Mouse (Mus musculus) c-Kit-positive CD71-negative TER-119-negative erythroid progenitor cells, embryonic 14.5 days (primary cell): ENCODE results near the gene Capn15.

Experiments
- DNase-seq: peaks from one replicate; pipeline ENCODE4 v3.0.0-alpha.2; 2013; ENCODE audit warnings: low read depth

The Capn15 gene

DNA sequence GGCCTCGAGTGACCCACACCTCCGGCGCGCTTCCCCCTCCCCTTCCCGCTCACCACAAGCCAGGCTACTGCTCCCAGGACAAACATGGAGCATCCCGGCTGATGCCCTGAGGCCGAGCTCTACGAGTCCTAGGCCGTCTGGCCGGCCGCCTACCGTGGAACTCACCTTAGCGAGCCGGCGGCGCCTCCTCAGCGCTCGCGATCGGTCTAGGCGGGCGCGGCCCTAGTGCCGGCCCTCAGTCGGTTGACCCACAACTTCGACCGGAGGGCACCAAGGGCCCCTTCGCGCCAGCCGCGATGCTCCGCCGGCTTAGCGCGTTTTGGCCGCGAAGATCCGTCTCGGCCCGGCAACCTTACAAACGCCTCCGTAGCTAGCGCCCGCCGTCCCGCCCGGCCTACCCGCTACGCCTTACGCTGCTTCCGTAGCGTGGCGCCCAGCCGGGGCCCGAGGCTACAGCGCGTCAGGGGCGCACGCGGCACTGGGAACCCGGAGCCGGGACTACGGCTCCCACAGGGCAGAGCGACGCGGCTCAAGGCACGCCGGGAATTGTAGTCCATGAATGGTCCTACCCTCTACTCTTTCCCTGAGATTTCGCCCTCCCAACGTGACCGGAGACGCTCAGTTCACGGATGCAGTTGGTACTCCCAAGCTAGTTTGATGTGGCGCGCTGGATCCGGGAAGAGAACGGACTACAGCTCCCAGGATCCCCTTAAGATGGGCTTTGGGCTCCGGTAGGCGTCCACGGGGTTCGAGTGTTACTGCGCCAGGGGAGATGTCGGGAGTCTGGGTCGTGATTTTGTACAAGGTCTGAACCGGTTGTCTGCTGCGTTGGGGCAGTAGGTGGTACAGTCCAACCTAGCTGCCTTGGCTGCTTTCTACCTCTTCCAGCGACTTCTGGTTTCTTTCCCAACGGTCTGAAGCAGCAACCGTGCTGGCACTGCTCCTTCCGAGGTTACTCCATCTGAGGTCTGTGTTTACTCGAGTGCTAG is at the start of gene Capn15:
Gene Capn15, minus strand, starts transcription at position 491 of the 989 bp plus-strand sequence.
- peak; percentile 79 for DNase-seq

DNA sequence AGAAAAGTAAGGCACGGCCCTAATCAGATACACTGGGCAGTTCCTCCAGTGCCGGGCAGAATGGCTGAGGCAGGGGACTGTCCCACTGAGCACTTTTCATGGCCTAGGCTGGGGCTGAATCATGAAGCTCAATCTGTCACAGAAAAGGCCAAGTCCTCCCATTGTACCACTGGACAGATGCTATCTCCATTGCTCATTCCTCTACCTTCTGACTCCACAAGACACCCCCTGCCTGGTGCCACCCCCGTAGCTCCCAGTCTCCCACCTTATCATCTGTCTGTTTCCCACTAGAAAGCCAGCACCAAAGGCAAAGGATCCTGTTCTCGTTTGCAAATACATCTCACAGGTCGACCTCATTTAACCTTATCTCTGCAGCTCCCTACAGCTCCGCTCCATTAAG is 46.4 kb upstream of the Capn15 start:
- DNase-seq = no peak

DNA sequence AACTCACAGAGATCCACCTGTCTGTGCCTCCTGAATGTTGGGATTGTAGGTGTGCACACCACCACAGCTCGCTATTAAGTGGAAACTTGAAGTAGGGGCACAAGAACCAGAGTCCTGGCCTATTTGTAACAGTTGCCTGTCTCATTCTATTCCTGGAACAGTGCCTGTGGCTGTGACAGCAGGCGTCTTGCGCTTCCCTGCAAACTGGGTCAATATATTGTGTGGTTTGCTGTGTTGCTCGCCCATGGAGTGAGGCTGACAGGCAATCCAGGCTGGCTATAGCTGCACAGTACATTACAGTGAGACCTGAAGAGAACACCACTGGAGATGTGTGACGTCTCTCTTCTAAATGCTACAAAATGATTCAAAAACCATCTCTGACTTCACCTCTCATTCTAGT is 46.0 kb upstream of the Capn15 start:
- no peak for DNase-seq

DNA sequence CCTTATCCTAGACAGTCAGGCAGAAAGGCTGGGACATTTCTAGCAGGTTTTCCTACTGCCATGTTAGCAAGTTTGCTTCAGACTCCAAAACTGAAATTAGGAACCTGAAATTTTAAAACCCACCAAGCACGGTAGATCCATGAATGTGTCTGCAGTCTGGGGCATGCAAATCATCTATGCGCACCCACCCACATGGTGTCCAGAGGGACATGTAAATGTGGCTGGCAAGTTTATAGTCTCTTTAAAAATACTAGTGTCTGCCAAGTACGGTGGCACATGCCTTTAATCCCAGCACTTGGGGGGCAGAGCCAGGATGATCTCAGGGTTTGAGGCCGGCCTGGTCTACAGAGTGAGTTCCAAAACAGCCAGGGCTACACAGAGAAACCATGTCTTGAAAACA is 42.7 kb upstream of the Capn15 start:
- no peak for DNase-seq

DNA sequence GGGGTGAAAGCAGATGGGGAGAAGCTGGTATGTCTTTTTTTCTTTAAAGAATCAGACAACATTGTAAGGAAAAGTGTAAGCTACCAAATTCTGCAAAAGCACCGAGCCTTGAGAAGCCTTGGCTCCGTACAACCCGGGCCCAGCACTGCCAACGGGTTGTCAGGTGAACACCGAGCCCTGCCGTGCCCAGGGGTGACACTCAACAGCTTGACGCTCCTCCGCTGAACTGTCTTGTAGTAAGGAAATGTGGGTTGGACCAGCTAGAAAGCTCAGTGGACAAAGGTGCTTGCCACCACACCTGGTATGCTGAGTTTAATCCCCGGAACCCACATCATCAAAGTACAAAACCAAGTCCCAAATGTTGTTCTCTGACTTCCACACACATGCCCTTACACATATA is 39.1 kb upstream of the Capn15 start:
- no peak for DNase-seq

DNA sequence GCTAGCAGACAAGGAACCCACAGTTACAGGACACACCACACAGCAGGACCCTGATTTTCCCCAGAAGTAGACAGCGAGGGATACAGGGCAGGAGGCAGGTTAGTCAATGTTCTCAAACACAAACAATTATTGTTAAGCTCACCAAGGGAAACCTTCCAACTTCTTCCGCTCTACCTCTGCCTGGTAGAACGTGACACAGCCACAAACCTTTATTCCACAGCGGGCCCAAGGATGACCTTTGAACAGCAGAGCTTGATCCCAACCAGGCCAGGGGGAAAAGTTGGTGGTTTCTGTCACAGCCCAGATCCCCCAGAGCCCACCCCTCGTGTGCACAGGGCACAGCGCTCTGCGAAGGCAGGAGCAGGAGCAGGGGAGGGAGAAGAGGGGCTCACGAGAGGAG is 38.4 kb upstream of the Capn15 start:
- no peak for DNase-seq

DNA sequence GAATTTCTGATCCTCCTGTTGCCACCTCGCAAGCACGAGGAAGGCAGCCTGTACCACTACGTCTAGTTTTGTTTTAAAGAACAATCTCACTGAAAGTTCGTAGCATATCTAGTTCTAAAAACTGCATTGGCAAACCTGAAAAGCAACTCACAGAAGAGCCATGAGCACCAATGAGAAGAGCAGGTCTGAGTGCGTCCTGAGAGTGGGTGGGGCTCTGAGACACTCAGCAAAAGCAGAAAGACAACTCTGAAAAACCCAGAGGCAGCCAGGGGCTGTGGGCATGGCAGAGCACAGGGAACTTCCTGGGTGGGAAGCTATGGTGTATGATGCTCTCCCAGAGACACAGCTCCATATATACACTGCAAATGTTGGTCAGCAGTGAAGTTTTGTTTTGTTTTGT is 37.6 kb upstream of the Capn15 start:
- DNase-seq = no peak

DNA sequence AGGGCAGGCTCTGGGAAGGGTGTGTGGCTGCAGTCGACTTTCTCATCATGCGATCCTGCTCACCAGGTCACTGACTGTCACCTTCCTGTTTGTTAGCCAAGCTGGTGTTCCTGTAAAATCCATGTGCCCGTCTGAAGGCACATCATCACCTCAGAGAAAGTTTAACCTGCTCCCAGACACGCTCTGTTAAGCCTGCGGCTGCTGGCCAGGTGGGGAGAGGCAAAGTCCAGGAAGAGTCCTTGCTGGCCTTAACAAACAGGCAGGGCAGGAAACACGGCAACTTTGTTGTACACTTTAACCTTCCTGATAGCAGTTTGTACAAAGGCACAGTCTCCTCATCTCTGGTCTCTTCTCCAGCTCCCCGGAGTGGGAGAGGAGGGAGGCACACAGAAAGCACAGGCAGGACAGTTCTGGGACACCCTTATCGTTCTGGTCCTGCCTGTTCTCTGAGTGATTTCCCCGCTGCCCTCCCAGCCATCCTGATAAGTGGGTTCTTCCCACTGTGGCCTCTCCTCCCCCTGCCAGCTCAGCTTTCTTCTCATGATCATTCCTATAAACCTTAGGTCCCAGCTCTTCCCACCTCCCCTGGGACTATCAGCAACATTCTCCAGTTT is 36.2 kb upstream of the Capn15 start:
- no peak for DNase-seq

DNA sequence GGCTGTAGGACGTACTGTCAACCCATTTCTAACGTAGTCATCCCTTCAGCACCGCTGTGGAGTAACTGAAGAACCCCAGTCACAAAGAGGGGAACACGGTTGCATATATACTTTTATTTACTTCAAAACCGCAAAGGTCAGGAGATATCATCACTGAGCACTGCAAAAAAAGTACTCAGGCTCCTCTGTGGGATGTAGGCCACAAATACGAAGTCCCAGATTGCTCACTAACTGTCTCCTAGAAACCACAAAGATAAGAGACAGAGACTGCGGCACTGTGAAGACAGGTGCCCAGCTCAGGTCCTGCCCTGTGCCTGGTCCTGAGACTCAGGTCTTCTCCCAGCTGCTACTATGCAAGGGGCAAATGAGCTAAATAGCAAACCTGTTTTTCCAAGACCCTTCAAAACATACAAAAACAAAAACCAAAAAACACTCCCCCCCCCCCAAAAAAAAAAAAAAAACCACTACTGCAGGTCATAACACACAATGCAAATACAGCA is 35.3 kb upstream of the Capn15 start:
- no peak for DNase-seq

DNA sequence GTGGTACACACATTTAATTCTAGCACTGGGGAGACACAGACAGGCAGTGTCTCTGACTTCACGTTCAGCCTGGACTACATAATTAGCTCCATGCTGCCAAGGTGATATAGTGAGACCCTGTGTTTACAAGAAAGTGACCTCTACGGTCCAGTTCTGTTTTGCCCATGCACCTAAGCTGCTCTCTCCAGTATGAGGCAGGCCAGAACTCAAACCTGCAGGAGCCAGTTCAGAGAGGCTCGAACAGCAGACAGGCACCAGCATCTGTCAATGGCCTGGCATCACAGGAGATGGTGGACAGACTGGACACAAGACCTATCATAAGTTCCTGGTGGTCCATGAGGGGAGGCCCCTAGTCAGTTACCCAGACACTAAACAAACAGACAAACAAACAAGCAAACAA is 32.8 kb upstream of the Capn15 start:
- no peak for DNase-seq

DNA sequence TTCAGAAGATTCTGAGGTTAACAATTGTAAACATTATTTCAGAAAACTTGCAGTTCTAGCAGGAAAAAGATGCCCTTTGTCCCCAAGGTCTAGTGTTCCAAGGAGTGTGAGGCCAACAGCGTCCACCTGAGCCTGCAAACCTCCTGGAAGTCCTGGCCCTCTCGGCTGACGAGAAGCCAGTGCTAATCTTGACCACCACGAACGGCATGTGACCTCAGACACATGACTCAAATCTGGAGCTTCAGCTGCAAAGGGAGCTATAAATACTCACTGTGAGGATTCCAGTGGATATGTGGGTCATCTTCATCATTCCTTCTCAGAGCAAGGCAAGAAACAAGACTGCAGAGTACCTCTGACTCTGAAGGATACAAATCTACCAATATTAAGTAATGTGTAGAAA is 32.4 kb upstream of the Capn15 start:
- DNase-seq = no peak

DNA sequence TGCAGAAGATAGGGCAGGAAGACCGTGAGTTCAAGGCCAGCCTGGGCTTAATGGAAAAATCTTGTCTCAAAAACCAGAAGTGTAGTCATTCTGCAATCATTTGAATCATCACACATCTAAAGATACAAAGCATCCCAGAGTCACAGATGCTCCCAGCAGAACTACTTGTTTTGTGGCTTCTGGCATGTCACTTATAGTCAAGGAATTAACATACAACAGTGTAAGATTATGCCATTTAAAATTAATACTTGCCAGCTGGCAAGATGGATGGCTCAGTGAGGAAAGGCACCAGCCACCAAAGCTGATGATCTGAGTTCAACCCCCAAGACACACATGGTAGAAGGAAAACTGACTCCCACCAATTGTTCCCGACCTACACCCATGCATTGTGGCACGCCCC is 31.4 kb upstream of the Capn15 start:
- DNase-seq = no peak

DNA sequence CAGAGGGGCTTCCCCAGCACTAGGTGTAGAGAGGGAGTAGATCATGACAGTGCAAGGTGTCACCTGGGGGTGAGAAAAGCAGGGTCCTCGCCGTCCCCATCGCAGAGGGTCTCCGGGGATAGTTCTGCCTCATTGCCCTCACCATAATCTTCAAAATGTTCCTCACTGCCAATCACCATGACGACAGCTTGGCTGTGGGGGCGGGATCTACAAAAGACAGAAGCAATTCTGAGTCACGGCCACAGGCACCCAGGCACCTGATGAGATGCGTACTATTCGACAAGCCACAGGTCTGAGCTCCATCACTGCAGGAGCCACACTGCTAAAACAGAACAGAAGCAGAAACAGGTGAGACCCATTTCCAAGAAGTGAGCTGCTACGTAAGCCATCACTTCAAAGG is 28.1 kb upstream of the Capn15 start:
- no peak for DNase-seq

DNA sequence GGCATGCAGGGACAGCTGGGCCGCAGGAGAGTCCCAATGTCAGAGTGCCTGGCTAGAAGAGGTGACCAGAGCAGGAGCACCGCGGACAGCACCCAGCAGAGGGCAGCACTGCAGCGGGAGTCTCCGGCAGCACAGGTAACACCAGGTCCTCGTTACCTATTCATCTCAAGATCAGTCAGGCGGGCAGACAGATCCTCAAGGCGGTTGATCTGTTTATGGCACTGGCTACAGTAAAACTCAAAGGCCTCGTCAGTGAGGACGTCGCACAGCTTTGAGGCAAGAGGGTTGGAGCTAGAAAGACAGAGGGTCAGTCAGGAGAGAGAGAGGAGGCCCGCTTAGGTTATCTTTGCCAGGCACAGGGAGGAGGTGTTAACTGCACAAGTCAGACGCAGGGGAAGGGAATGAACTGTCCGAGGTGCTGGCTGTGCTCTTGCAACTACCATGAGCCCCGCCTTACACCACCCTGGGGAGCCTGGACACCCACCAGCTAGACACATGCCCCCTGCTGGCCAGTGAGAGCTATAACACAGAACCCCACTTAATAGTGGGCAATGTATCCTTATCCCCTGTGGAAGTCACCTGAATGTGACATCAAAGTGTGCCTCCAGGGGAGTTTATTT is 26.4 kb upstream of the Capn15 start:
- peak; percentile 97 for DNase-seq

DNA sequence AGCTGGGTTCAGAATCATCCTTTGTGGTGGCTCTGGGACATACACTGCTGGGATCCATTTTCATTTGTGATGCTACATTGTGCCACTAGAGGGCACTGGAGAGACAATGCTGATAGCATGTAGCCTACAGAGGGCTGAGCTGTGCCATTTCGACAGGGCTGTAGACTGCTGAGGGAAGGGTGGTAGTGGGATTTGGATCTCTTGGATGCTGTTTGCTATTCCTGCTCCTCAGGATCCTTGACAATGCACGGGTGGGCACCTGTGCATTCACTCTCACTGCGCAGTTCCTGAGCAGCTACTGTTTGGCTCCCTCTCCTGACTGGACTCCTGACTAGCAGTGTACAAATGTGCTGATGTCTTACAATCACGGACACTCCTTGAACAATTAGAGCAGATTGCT is 23.9 kb upstream of the Capn15 start:
- peak; percentile 91 for DNase-seq

DNA sequence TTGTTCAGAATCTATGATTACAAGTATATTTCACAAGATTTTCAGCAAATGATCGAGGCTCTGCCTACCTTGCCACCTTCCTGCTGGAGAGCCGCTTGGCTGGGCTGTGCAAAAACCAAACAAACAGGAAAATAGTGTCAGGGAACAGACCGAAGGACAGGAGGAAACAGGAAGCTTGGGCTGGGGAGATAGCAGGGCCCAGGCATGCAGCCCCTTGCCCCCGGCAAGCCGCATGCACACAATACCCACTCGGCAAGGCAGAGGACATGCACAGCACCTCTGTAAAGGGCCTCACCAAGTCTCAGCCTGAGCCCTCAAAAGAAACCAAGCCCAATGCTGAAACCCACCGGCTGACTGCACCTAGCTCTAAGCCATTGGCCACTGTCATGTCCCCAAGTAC is 23.2 kb upstream of the Capn15 start:
- DNase-seq = no peak

DNA sequence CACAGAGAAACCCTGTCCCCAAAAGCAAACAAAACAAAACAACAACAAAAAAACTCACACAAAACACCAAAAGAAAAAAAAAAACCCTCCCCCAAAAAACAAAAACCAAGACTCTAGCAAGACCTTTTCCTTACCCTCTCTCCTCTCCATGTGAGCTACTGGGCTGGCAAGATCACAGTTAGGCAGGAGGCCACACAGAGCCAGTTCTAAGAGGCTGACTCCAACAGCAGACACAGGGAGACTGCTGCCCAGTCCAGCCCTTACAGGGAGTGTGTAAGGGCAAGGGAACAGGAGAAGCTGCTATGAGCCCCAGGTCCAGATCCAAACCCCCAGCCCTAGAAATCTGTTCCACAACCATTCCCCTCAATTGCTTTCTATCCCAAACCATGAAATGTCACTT is 22.7 kb upstream of the Capn15 start:
- DNase-seq = no peak

DNA sequence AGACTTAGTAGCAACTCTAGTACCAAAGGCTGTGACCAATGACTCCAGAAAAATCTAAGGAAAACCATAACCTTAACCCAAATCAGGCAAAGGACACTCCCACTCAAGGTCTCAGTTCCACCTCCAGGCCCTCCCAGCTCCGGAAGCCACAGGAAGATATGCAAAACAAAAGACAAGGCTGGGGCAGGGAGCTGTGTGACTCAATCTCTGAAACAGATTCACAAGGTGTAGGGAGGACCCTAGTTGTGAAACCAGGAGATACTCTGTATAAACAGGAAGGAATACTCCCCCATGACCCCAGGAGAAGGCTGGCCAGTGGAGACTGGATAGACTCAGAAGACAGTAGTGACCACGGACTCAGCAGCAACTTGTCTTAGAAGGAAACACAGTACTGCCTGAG is 22.1 kb upstream of the Capn15 start:
- DNase-seq = no peak

DNA sequence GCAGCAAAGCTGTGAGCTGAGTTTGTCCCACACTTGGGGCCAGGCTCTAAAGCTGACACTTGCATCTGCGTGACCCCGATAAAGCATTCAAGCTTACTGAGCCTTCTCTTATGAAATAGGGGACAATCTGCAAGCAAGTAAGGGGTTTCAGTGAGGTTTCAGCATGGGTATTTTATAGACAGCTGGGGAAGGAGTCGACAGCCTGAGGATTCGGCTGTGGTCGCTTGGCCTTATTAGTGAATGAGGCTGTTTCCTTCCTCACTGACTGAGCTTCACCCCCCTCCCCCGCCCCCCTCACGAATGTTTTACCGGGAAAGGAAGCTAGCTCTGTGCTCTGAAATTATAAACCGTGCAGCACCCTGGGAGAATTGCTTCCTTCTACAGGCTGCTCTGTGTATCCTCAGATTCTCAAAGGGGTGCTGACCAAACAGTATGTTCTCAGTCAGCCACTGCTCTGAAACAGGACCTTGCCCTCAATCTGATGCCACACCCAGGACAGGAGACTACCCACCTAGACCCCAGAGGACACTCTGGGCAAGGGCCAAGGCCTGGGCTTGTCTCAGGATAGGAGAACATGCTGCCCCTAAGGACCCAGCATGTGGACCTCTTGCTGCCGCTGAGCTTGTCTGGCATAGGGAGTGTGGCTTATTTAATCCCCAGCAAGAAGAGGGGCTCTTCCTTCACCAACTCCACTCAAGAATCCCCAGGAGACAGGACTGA is 20.3 kb upstream of the Capn15 start:
- DNase-seq = no peak

DNA sequence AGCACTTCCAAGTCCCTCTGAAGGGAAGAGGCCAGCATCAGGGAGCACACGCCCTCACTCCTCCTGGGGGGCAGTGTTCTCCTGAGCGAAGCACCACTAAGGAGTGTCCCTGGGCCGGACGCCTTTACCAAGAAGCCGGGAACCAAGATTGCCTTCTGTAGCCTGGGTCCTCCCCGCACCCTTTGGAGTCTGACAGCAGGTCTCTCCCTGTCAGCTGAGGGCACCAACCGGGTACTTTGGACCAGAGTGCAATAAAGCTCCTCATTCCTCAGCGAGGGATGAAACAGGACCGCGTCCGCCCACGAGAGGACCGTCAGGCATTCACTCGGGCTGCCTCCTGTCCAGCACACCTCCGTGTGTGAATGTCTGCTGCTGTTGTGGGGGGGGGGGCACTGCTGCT is 19.1 kb upstream of the Capn15 start:
- no peak for DNase-seq

DNA sequence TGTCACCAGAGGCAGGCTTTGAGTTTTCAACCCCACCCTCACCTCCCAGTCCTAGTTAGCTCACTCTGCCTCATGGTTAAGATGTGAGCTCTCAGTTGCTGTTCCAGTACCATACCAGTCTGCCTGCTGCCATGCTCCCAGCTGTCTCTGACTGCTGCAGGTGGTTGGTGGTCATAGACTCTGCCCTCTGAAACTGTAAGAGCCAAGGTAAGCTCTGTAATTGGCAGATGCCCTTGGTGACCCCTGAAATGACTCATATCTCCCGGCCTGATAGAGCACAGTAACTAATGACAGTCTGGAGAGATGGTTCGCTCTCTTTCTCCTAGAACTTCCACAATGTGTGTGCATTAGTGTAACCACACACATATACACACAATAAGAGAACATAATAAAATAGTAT is 18.3 kb upstream of the Capn15 start:
- DNase-seq = no peak

DNA sequence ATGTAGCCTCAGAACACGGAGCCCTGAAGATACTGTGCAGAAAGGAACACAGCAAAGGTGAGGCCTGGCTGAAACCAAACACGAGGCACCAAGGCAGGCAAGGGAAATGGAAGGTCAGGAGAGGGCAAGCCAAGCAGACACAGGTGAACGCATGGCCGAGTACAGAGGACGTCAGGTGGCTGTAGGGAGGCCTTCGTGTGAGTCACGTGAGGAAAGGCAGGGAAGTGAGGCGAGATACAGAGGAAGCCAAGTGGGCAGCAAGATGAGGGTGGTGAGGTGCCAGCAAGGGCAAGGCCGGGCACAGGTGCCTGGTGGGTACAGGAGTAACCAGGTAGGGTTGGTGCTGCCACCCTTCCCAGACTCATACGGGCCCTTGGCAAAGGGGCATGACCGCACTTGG is 12.8 kb upstream of the Capn15 start:
- DNase-seq = no peak
